Mouse (Mus musculus): ENCODE data around the gene Rev1.

GRCm38 (mm10) chr1:38031391-38031790, 98.2 kb downstream of the Rev1 start:
- TF ChIP-seq ZNF384 (IDR thresholded peaks at IDR 0.05; ENCODE audit: low read depth, low read length) (no peak), GATA1 (IDR thresholded peaks at IDR 0.05; ENCODE audit: low read depth, low read length) (no peak), CTCF (IDR thresholded peaks at IDR 0.05 in 2 of 3, conservative IDR thresholded peaks at IDR 0.05 in 1 of 3; ENCODE audit: control insufficient read depth in 1 of 3, insufficient read depth in 1 of 3, low read depth in 2 of 3, low read length in 3 of 3, poor library complexity in 1 of 3, severe bottlenecking in 1 of 3) (no peak), EP300 (IDR thresholded peaks at IDR 0.05; ENCODE audit: low read depth in 1 of 2, low read length in 2 of 2) (no peak), KAT2A (conservative IDR thresholded peaks at IDR 0.05; ENCODE audit: low read depth, low read length) (no peak), USF1 (IDR thresholded peaks at IDR 0.05; ENCODE audit: low read depth, low read length) (no peak), HCFC1 (IDR thresholded peaks at IDR 0.05; ENCODE audit: low read depth, low read length) (no peak), POLR2A (IDR thresholded peaks at IDR 0.05; ENCODE audit: control insufficient read depth in 1 of 2, insufficient read depth in 1 of 2, low read depth in 1 of 2, low read length in 2 of 2, poor library complexity in 1 of 2) (no peak), MAZ (IDR thresholded peaks at IDR 0.05; ENCODE audit: low read depth, low read length) (no peak), ELF1 (IDR thresholded peaks at IDR 0.05; ENCODE audit: low read depth, low read length) (no peak), MAX (IDR thresholded peaks at IDR 0.05; ENCODE audit: low read length) (no peak), TCF12 (IDR thresholded peaks at IDR 0.05; ENCODE audit: low read depth, low read length) (no peak), GABPA (IDR thresholded peaks at IDR 0.05; ENCODE audit: low read depth, low read length) (no peak)
